Mouse (Mus musculus) limb, embryonic 13.5 days (tissue): ENCODE results near the gene F11r. TPM values are rescaled to one million over a fixed set of nuclear protein-coding genes. Genes with fewer than 3 reads are reported as not detected.
A peak's percentile ranks its signal among the peaks of the same experiment; 100 is the strongest.

ENCODE experiments used
- ATAC-seq: fragments of 200-750 bp; cut with Nextera tagmentation; 2 replicates; pipeline ENCODE4 v1.8.0; 2017; ENCODE audit warnings: low read depth, moderate number of reproducible peaks, moderate TSS enrichment; ENCODE audit not compliant: low FRiP score
- H3K27ac ChIP-seq: fragments of 300-500 bp; sonication (generic); 2 replicates; pipeline ENCODE4 v1.5.1; 2015; ENCODE audit warnings: inconsistent platforms, mild to moderate bottlenecking, moderate library complexity
- H3K27me3 ChIP-seq: fragments of 300-500 bp; sonication (generic); 2 replicates; pipeline ENCODE4 v1.6.1; 2015; ENCODE audit warnings: mild to moderate bottlenecking, inconsistent platforms
- H3K36me3 ChIP-seq: fragments of 300-500 bp; sonication (generic); 2 replicates; pipeline ENCODE4 v1.6.1; 2015; ENCODE audit warnings: inconsistent platforms, mild to moderate bottlenecking, moderate library complexity
- H3K4me1 ChIP-seq: fragments of 300-500 bp; sonication (generic); 2 replicates; pipeline ENCODE4 v1.6.1; 2015; ENCODE audit warnings: inconsistent platforms
- H3K4me2 ChIP-seq: fragments of 300-500 bp; sonication (generic); replicated peaks from 2 replicates; pipeline ENCODE4 v1.6.1; 2015; ENCODE audit warnings: inconsistent platforms, mild to moderate bottlenecking, moderate library complexity
- H3K4me3 ChIP-seq: fragments of 300-500 bp; sonication (generic); 2 replicates; pipeline ENCODE4 v1.5.1; 2015; ENCODE audit warnings: moderate library complexity, mild to moderate bottlenecking, inconsistent platforms
- H3K9ac ChIP-seq: fragments of 300-500 bp; sonication (generic); 2 replicates; pipeline ENCODE4 v1.6.1; 2015; ENCODE audit warnings: mild to moderate bottlenecking, inconsistent platforms
- H3K9me3 ChIP-seq: fragments of 300-500 bp; sonication (generic); 2 replicates; pipeline ENCODE4 v1.6.1; 2016; ENCODE audit warnings: inconsistent platforms
- WGBS: fragments of 180-500 bp; shearing (Covaris S2); methylation state at CpG from one replicate; pipeline ENCODE4 v1.1.7; 2015; 5-methylcytosine and 5-hydroxymethylcytosine counted together
- polyA plus RNA-seq: library from polyadenylated mRNA; unstranded; fragments of >200 nt; fragmentation: Nextera tagmentation; extraction: Ambion mirVana; gene quantifications from 2 replicates; pipeline ENCODE4 v1.2.1, GENCODE M21; 2015

Gene F11r
- polyA plus RNA-seq: 40.4 and 40.6 TPM in 2 replicates

- H3K4me2 ChIP-seq: peak within 1 kb of the TSS; percentile 73
- H3K4me3 ChIP-seq: peak within 1 kb of the TSS; percentile 52
- H3K36me3 ChIP-seq: no peaks in the 10 kb centered on the region
- no peaks in the 10 kb centered on the region for H3K9me3 ChIP-seq
- H3K9ac ChIP-seq: peak within 1 kb of the TSS; percentile 66
- H3K27me3 ChIP-seq: peaks cover 42% of the 10 kb centered on the region
- no peak within 1 kb of the TSS for H3K27ac ChIP-seq
- ATAC-seq: peak; percentile 54
- 1% methylated on average over 45 of the region's 46 CpGs for WGBS
- peaks cover 31% of the 10 kb centered on the region for H3K4me1 ChIP-seq
Observed at GRCm38 (mm10) chr1:171437264-171438013, at the start of gene F11r. F11r (plus strand) TSS chr1:171437535.

GRCm38 (mm10) chr1:171388376-171389102 lies 48.8 kb upstream of the F11r start, which contains the start of gene Arhgap30:
Arhgap30 (plus strand) TSS chr1:171388954.
- no peak within 1 kb of the TSS for H3K4me2 ChIP-seq
- H3K4me3 ChIP-seq: no peak within 1 kb of the TSS
- H3K27me3 ChIP-seq: peaks cover 8% of the 10 kb centered on the region
- no peak for ATAC-seq
- H3K36me3 ChIP-seq: no peaks in the 10 kb centered on the region
- no peaks in the 10 kb centered on the region for H3K9me3 ChIP-seq
- peaks cover 12% of the 10 kb centered on the region for H3K4me1 ChIP-seq
- H3K9ac ChIP-seq: no peak within 1 kb of the TSS
- no peak within 1 kb of the TSS for H3K27ac ChIP-seq
- WGBS: 78% methylated on average over 15 of the region's 15 CpGs

- Histone ChIP-seq H3K9ac (no peak overlapping the region), H3K4me1 (peaks cover 12% of the 10 kb centered on the region), H3K27me3 (no peaks in the 10 kb centered on the region), H3K36me3 (no peaks in the 10 kb centered on the region), H3K4me3 (no peak overlapping the region), H3K4me2 (no peak overlapping the region), H3K27ac (no peak overlapping the region), H3K9me3 (no peaks in the 10 kb centered on the region)
- WGBS: 62% methylated on average over 4 of the region's 4 CpGs
- ATAC-seq: no peak
Observed at GRCm38 (mm10) chr1:171390101-171390500, 47.2 kb upstream of the F11r start.

- H3K4me3 ChIP-seq: no peak overlapping the region
- no peak overlapping the region for H3K9ac ChIP-seq
- no peaks in the 10 kb centered on the region for H3K9me3 ChIP-seq
- H3K4me2 ChIP-seq: no peak overlapping the region
- no peaks in the 10 kb centered on the region for H3K4me1 ChIP-seq
- 69% methylated on average over 4 of the region's 4 CpGs for WGBS
- no peak overlapping the region for H3K27ac ChIP-seq
- H3K36me3 ChIP-seq: no peaks in the 10 kb centered on the region
- ATAC-seq: no peak
- H3K27me3 ChIP-seq: no peaks in the 10 kb centered on the region
Observed at GRCm38 (mm10) chr1:171401821-171402220, 35.5 kb upstream of the F11r start.

GRCm38 (mm10) chr1:171402991-171403390 lies 34.3 kb upstream of the F11r start:
- 72% methylated on average over 9 of the region's 9 CpGs for WGBS
- Histone ChIP-seq H3K9me3 (no peaks in the 10 kb centered on the region), H3K4me1 (no peaks in the 10 kb centered on the region), H3K4me2 (no peak overlapping the region), H3K4me3 (no peak overlapping the region), H3K36me3 (no peaks in the 10 kb centered on the region), H3K27me3 (peaks cover 4% of the 10 kb centered on the region; the same call in 1 of the 2 replicates), H3K27ac (no peak overlapping the region), H3K9ac (no peak overlapping the region)
- ATAC-seq: no peak

- no peak overlapping the region for H3K9ac ChIP-seq
- WGBS: 80% methylated on average over 4 of the region's 5 CpGs
- no peak overlapping the region for H3K27ac ChIP-seq
- no peak overlapping the region for H3K4me3 ChIP-seq
- H3K4me2 ChIP-seq: no peak overlapping the region
- H3K4me1 ChIP-seq: no peaks in the 10 kb centered on the region
- ATAC-seq: no peak
- H3K9me3 ChIP-seq: no peaks in the 10 kb centered on the region
- no peaks in the 10 kb centered on the region for H3K36me3 ChIP-seq
- peaks cover 15% of the 10 kb centered on the region; the same call in 1 of the 2 replicates for H3K27me3 ChIP-seq
Observed at GRCm38 (mm10) chr1:171407263-171407662, 30.1 kb upstream of the F11r start.

- no peak overlapping the region for H3K4me2 ChIP-seq
- no peak overlapping the region for H3K4me3 ChIP-seq
- peaks cover 14% of the 10 kb centered on the region for H3K4me1 ChIP-seq
- 90% methylated on average over 1 of the region's 1 CpGs for WGBS
- peaks cover 15% of the 10 kb centered on the region; the same call in 1 of the 2 replicates for H3K27me3 ChIP-seq
- no peak for ATAC-seq
- no peaks in the 10 kb centered on the region for H3K9me3 ChIP-seq
- H3K36me3 ChIP-seq: peaks cover 2% of the 10 kb centered on the region
- no peak overlapping the region for H3K27ac ChIP-seq
- no peak overlapping the region for H3K9ac ChIP-seq
Observed at GRCm38 (mm10) chr1:171410231-171410630, 27.1 kb upstream of the F11r start.

- H3K4me3 ChIP-seq: peak within 1 kb of the TSS; percentile 94
- peaks cover 15% of the 10 kb centered on the region; the same call in 1 of the 2 replicates for H3K27me3 ChIP-seq
- H3K9ac ChIP-seq: peak within 1 kb of the TSS; percentile 93
- no peaks in the 10 kb centered on the region for H3K9me3 ChIP-seq
- peaks cover 10% of the 10 kb centered on the region for H3K36me3 ChIP-seq
- H3K4me1 ChIP-seq: peaks cover 14% of the 10 kb centered on the region
- peak within 1 kb of the TSS; percentile 75 for H3K4me2 ChIP-seq
- WGBS: under 1% methylated on average over 36 of the region's 36 CpGs
- peak within 1 kb of the TSS; percentile 88 for H3K27ac ChIP-seq
- peak; percentile 96 for ATAC-seq
Observed at GRCm38 (mm10) chr1:171410947-171411484, 26.3 kb upstream of the F11r start, which contains the start of gene Usf1. Usf1 (plus strand) TSS chr1:171411313.

GRCm38 (mm10) chr1:171411492-171411941 lies 25.8 kb upstream of the F11r start:
- peak overlapping the region; percentile 75 for H3K4me2 ChIP-seq
- H3K4me1 ChIP-seq: peaks cover 14% of the 10 kb centered on the region
- peaks cover 15% of the 10 kb centered on the region; the same call in 1 of the 2 replicates for H3K27me3 ChIP-seq
- peak overlapping the region; percentile 94 for H3K4me3 ChIP-seq
- peak; percentile 79 for ATAC-seq
- WGBS: under 1% methylated on average over 38 of the region's 39 CpGs
- peaks cover 15% of the 10 kb centered on the region for H3K36me3 ChIP-seq
- no peaks in the 10 kb centered on the region for H3K9me3 ChIP-seq
- H3K27ac ChIP-seq: peak overlapping the region; percentile 88
- peak overlapping the region; percentile 93 for H3K9ac ChIP-seq

- ATAC-seq: 0 out of 2 replicates have a peak, but pooled peaks have one; percentile 26
Observed at GRCm38 (mm10) chr1:171412001-171412441, 25.3 kb upstream of the F11r start.

GRCm38 (mm10) chr1:171412446-171412845 lies 24.9 kb upstream of the F11r start:
- H3K4me1 ChIP-seq: peaks cover 14% of the 10 kb centered on the region
- H3K4me2 ChIP-seq: peak overlapping the region; percentile 75
- H3K36me3 ChIP-seq: peaks cover 24% of the 10 kb centered on the region
- ATAC-seq: no peak
- H3K9ac ChIP-seq: peak overlapping the region; percentile 93
- 49% methylated on average over 3 of the region's 3 CpGs for WGBS
- H3K9me3 ChIP-seq: no peaks in the 10 kb centered on the region
- H3K27me3 ChIP-seq: peaks cover 11% of the 10 kb centered on the region; the same call in 1 of the 2 replicates
- H3K4me3 ChIP-seq: peak overlapping the region; percentile 94
- peak overlapping the region; percentile 88; the same call in 1 of the 2 replicates for H3K27ac ChIP-seq

More at GRCm38 (mm10) chr1:171412001-171412441, 25.3 kb upstream of the F11r start:
- Histone ChIP-seq H3K4me1 (peaks cover 14% of the 10 kb centered on the region), H3K27me3 (peaks cover 15% of the 10 kb centered on the region; the same call in 1 of the 2 replicates), H3K9ac (peak overlapping the region; percentile 93), H3K9me3 (no peaks in the 10 kb centered on the region), H3K4me3 (peak overlapping the region; percentile 94), H3K36me3 (peaks cover 20% of the 10 kb centered on the region), H3K4me2 (peak overlapping the region; percentile 75), H3K27ac (peak overlapping the region; percentile 88)
- 2% methylated on average over 20 of the region's 20 CpGs for WGBS
